Mouse (Mus musculus) cerebellum, adult 9-11 months (tissue): ENCODE data around the gene Cluap1.

Experiments
- DNase-seq: peaks from one replicate; pipeline ENCODE4 v3.0.0; 2022

Gene Cluap1

DNA sequence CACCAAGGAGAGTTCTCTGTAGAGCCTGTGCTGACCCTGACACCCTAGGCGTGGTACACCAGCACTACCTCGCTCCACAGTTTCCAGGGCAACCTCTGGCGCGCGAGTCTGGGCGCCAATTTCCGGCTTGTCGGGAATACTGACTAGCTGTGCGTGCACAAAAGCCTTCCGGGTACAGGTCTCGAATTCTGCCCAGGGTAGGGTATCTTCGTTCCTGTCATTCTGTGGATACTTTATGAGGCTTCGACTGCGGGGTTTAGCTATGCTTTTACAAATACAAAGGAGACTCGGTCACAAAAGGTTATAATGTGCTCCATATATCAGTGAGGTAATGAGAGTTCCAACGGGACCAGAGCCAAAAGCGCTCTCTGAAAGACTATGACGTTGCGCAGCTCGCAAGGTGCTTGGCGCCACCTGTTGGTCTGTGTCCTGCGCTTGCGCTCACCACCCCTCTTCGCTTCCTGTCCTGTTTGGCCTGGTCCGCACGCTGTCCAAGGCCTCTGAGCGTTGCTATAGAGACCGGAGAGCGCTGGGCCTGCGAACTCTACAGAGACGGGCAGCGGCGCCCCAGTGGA lies at the start of gene Cluap1, which contains the start of gene 1700037C18Rik:
Gene Cluap1, plus strand, starts transcription at position 265 of the 575 bp plus-strand sequence.
Gene 1700037C18Rik, minus strand, starts transcription at position 153 of the 575 bp plus-strand sequence.
- DNase-seq, result peak; percentile 95

GRCm38 (mm10) chr16:3859254-3859653 lies 49.3 kb upstream of the Cluap1 start:
- no peak for DNase-seq

- no peak for DNase-seq
These were observed 36.8 kb upstream of the Cluap1 start for GRCm38 (mm10) chr16:3871815-3872214.

DNA sequence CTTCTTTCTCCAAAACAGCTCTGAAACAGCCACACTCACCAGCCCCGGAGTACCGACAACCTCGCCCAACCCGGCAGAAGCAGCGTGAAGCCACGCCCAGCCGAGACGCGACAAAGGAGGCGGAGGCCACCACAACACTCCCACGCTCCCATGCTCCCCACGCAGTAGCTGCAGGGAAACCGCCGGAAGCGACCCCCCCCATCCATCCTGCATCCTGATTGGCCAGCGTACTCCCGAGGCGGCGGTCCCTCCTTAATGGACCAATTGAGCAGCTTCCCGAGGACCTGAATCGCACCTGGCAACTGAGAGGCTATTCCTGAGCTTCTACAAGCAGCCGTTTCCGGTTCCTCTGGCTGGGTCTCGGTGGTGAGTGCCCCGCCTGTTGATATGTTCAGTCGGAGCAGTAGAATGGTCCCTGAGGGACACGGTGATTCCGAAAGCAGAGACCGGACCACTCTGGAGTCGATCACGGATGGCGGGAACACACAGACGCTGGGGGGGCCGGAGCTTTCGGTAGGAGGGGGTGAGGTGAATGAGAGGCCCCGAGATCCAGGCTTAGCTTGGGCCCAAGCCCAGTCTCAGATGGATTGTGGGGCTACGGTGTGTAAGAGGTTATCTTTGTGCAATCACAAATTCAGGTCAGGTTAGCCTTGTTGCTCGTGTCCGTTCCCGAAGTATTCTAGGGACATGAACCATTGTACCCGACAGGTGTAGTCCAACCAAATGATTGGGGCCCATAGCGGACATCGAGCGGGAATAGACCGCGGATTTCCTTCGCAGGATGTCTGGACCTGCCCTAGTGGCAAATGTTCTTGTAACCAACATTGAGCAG lies 36.2 kb upstream of the Cluap1 start, which contains the start of gene Naa60:
Gene Naa60, plus strand, starts transcription at position 160 of the 832 bp plus-strand sequence.
- peak; percentile 93 for DNase-seq

GRCm38 (mm10) chr16:3876346-3876745 lies 32.3 kb upstream of the Cluap1 start:
- no peak for DNase-seq

DNA sequence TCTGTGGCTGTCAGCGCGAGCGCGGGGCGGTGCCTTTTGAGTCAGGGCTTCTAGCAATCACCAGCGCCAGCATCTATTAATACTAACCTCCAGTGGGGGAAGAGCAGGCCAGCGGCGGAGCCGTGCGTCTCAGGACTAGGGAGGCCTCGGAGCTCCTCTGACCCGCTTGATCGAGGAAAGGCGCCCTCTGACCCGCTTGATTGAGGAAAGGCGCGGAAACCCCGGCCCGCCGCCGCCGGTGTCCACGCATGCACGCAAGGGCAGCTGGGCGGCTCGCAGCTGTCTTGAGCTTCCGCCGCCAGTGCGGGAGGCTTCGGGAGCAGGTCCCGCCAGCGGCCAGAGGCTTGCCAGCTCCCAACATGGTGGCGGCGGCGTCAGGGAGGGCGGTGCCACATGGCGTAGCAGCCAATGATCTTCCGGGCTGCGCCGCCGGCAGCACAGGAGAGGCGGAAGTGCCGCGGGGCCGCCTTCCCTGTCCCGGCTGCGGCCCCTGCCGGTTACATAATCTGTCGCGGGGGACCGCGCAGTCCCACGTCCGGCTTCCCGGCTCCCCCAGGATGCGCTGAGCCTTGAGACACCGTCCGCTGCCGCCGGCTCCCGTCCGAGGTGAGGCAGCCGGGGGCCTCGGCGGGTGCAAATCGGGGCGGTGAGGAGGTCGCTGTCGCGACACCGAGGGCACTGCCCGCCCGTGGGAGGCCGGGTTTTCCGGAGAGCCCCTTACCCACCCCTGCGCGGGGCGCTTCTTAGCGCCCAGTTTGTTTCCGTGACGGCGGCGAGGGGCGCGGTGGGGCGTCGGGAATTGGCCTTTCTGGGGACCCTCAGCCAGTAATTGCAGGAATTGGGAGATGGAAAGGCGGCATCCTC lies 24.2 kb upstream of the Cluap1 start, which contains the start of the genes Zfp597 and Gm20695:
Gene Zfp597, minus strand, starts transcription at position 361 of the 864 bp plus-strand sequence.
Gene Gm20695, plus strand, starts transcription at position 448 of the 864 bp plus-strand sequence.
- peak; percentile 95 for DNase-seq

DNA sequence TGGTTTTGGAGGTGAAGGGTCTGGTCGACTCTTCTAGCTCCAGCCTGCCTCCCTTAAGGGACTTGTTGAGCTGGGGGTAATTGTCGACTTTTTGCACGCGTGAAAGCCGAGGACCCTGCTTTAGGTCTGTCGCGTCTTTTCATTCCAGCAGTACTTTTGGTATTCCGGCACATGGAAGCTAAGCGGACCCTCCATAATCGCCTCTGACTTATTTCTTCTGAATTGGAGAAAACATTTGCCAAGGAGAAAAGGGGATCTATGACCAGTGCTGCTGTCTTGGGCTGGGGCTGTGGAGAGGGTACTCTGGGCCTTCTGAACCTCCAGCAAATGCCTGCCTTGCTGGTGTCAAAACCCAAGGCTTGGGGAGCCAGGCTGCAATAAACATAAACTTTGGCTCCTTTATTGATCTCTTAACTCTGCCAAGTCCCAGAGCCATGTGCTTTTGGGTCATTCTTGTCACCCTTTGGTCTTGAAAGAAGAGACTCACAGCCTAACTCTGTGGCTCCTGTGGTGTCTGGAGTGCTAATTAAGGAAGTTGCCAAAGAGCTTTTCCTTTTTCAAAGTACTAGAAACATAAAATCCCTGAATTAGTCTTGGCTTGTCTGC lies 23.4 kb upstream of the Cluap1 start:
- peak; percentile 44 for DNase-seq

GRCm38 (mm10) chr16:3891621-3892295 lies 16.8 kb upstream of the Cluap1 start:
- DNase-seq, result no peak

GRCm38 (mm10) chr16:3893739-3894138 lies 14.9 kb upstream of the Cluap1 start:
- no peak for DNase-seq

GRCm38 (mm10) chr16:3895173-3895792 lies 13.3 kb upstream of the Cluap1 start:
- DNase-seq, result no peak

GRCm38 (mm10) chr16:3896046-3896445 lies 12.6 kb upstream of the Cluap1 start:
- no peak for DNase-seq

DNA sequence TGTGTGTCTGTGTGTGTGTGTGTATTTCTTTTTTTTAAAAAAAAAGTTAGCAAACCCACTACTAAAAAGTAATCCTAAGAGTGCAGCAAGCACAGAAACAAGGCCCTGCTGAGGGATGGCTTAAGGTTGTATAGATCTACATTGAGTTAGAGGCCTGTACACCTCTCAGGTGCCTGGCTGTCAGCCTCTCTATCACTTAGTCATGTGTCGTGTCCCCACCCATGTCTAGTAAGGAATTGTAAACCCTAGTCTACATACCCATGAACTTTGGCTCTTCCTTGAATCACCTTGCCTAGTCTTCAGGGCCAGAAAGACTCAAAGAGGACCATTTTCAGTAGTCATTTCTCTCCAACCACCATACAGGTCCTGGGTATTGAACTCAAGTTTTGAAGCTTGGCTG lies 12.0 kb upstream of the Cluap1 start:
- DNase-seq, result no peak

DNA sequence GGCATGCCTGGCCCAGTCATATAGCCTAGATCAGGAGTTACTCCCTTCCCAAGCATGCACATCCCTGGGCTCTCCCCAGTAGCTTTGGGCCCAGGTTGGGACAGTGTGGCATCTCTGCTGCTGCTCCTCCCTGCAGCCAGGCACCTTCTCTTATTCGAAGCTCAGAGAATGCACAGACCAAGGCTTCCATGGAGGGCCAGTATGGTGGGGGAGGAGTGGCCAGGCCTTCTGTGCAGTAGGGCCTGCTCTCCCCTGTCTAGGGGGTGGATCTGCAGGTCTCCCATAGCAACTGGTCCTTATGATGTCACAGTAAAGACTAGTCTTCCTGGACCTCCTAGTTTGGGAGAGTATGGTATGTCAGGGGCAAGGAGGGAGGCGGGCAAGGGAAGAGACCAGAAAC lies 1.1 kb upstream of the Cluap1 start:
- no peak for DNase-seq

DNA sequence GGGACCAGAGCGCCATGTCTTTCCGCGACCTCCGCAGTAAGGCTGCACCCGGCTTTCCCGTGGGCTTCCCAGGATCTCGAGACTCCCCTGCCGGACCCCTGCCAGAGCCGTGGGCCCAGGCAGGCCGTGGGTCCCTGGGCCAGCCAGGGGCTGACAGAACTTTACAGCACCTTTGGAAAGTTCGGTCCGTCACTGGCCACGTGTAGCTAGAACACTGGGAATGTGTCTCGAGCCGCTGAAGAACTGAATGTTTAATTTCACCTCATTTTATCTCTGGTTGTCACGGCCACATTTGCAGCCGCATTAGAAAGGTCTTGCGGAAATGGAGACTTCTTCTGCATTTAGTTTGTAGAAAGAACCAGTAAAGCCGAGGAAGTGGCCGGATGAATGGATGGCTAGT lies 517 bp downstream of the Cluap1 start:
- no peak for DNase-seq

DNA sequence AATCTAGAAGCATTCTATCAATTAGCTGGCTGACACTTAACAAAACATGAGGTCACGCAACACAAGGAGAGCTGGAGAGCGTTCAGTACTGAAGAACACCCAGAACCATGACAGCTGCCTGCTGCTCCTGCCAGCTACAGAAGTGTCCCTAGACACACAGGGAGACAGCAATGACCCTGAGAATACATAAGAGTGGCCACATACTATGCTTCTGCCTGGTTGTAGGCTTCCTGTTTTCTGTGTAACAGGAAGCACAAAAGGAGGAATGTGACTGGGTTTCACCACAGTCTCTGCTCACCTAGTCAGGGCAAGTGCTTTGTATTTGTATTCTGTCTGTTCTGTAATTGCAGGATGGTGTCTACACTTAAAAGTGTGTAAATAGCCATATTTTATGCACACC lies 12.2 kb downstream of the Cluap1 start:
- no peak for DNase-seq

GRCm38 (mm10) chr16:3923515-3923914 lies 14.9 kb downstream of the Cluap1 start:
- DNase-seq, result no peak

DNA sequence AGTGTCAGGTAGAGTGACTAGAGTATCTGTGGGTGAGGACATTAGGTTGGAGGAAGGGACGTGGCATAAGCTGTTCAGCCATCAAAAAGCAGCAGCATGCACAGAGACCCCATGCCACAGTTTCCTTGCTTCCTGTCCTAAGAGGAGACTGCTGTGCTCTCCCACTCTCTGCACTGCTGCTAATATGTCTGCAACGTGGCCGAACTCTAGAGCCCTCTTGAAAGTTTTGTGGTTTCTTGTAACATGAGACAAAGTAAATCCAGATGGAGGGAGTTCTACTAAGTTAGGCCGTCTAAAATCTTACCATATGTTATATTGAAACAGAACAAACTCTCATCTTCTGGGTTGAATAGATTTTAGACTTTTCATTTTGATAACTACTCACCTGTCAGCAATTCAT lies 15.4 kb downstream of the Cluap1 start:
- no peak for DNase-seq

DNA sequence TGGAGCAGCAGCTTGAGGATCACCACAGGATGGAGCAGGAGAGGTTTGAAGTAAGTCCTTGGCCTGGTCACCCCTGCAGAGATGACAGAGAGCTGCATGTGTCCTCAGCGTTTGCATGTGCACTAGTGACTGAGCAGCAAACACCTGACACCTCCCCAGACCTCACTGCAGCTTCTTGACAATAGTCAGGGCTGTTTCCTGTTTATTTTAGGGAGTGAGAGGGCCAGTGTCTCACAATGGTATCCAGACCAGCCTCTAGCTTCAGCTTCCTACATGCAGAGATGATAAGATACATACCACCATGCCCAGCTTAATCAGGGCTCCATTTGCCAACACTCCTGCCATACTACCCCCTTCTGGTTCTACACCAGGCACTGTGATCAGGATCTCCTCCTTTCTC lies 20.0 kb downstream of the Cluap1 start:
- no peak for DNase-seq

- no peak for DNase-seq
These were observed 20.6 kb downstream of the Cluap1 start for GRCm38 (mm10) chr16:3929151-3929550.

- no peak for DNase-seq
These were observed 24.9 kb downstream of the Cluap1 start for GRCm38 (mm10) chr16:3933536-3933935.

GRCm38 (mm10) chr16:3934091-3934490 lies 25.5 kb downstream of the Cluap1 start:
- no peak for DNase-seq

DNA sequence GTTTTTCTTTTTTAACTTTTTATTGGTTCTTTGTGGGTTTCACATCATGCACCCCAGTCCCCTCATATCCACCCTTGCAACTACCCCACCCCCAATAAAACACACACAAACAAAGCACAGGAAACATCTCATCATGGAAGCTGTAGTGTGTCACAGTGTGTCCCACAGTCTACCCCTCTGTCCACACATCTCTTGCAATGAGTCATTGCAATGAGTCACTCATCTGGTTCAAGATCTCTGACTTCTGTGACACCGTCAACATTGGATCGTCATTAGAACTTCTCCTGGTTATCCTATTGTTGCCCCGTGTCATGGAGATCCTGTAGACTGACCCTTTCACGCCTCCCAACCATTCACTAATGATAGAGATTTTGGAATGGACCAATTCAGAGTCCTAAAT lies 26.1 kb downstream of the Cluap1 start:
- DNase-seq, result no peak
